Mouse (Mus musculus) cortical plate, adult 2 months (tissue): ENCODE data around the gene Cers6.

Source experiments
- CTCF ChIP-seq: fragments of 200-500 bp; IDR thresholded peaks from 2 replicates; pipeline ENCODE4 v1.5.1; 2011; ENCODE audit warnings: mild to moderate bottlenecking, control low read depth, low read length; ENCODE audit not compliant: insufficient read depth; ENCODE audit errors: extremely low read depth
- POLR2A ChIP-seq: fragments of 200-500 bp; IDR thresholded peaks from 2 replicates; pipeline ENCODE4 v1.6.1; 2011; ENCODE audit warnings: mild to moderate bottlenecking, low read length, control low read depth; ENCODE audit not compliant: insufficient read depth; ENCODE audit errors: extremely low read depth

DNA sequence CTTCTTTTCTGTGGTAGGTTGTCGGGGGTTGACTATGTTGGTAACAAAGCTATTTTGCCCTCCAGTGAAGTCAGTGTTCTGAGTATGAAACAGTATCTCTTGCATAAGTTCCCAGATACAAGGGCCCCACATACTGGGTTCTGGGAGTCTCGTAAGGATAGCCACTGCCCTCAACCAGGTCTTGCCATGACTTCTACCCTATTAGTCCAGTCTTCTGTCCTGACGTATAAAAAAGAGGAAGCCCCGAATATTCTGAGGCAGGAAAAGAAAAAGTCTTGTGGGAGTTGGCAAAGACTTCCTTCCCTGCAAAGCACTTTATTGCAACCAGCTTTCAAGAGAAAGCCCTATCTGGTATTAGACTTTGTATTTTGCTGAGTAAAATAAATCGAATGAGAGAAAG, 248.0 kb downstream of the Cers6 start:
- TF ChIP-seq CTCF (no peak), POLR2A (no peak)
